Mouse (Mus musculus) spleen, postnatal 14 days (tissue): ENCODE results near the gene Bcl7a.

Experiments used
- DNase-seq, 2 experiments: peaks; one replicate each; pipeline ENCODE4 v3.0.0; 2021 to 2022; ENCODE audit warnings: low spot score in 2 of 2

The Bcl7a gene

DNA sequence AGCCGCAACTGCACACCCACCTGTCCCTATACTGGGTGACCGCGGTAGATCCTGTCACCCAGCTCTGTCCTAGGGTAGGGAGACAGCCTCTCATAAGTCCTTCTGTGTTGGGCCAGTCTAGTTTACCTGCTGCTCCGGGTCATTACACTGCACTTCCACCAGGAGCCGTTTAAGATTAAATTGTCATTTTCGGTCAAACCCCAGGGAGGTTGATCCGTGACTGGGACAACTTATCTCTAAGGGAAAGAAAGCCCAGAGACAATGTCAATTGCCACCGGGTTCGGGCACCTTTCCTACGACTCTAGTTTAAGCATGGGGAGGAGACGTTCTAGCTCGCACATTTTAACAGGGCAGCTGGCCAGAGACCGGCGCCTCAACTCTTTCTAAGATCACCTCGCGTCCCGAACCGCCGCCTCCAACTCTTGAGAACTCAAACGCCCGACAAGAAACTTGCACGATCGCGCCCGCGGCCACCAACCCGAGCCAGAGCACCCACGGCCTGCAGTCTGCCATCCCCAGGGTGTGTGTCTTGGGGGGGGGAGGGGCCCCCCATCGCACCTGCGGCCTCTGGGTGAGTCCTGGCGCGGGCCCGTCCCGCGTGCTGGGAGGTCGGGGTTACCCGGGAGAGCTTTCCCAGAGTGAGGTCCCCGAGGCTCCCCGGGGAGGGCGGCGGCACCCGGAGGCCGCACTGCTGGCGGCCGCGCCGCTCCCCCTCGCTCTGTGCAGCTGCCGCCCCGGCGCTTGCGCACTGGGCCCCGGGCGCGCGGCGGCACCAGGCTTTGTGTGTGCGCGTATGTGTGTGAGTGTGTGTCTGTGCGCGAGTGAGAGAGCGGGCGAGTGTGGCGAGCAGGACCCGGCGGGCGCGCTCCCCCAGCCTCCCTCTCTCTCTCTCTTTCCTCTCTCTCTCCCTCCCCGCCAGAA is at the start of gene Bcl7a:
Bcl7a (plus strand) TSS at position 128 of the 921 bp plus-strand sequence.
- DNase-seq = peak; percentile 73 to 79

DNA sequence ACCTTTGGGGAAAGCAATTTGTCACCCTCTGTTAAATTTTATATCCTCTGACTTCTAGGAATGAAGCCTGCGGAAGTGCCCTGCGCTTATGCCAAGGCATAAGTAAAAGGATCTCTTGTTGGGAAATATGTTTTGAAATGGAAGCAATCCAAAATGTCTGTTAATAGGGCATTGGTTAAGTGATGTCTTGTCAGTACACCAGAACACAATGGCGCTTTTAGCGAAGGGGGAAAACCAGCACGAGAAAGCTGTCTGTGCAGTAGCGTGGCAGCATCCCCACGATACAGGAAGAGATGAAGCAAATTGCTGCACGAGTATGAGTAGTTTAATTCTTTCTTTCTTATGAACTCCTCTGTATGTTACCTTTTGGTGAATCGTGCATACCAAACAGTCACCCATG is 49.0 kb upstream of the Bcl7a start:
- no peak for DNase-seq

- DNase-seq = peak in 1 of 2 experiments; percentile 30
These were observed 47.3 kb upstream of the Bcl7a start for GRCm38 (mm10) chr5:123296224-123296806.

- no peak for DNase-seq
These were observed 46.5 kb upstream of the Bcl7a start for GRCm38 (mm10) chr5:123296972-123297754.

- DNase-seq = no peak
These were observed 45.8 kb upstream of the Bcl7a start for GRCm38 (mm10) chr5:123297830-123298229.

DNA sequence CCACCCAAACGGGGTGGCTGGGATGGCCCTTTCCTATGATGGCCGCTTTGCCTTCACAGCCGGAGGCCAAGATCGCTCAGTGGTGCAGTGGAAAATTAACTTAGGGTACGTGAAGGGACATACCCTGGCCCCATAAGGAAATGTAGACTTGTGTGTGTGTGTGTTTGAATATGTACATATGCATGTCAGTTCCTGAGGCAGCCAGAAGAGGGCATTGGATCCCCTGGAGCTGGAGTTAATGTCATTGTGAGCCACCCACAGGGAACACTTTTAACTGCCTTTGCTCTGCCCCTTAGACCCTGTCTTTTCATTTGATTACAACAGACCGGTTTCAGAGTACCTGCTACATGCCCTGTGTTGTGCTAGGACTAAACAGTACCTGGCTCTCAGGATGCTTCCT is 45.1 kb upstream of the Bcl7a start:
- peak in 1 of 2 experiments; percentile 29 for DNase-seq

GRCm38 (mm10) chr5:123300496-123301034 is 43.1 kb upstream of the Bcl7a start:
- no peak for DNase-seq

DNA sequence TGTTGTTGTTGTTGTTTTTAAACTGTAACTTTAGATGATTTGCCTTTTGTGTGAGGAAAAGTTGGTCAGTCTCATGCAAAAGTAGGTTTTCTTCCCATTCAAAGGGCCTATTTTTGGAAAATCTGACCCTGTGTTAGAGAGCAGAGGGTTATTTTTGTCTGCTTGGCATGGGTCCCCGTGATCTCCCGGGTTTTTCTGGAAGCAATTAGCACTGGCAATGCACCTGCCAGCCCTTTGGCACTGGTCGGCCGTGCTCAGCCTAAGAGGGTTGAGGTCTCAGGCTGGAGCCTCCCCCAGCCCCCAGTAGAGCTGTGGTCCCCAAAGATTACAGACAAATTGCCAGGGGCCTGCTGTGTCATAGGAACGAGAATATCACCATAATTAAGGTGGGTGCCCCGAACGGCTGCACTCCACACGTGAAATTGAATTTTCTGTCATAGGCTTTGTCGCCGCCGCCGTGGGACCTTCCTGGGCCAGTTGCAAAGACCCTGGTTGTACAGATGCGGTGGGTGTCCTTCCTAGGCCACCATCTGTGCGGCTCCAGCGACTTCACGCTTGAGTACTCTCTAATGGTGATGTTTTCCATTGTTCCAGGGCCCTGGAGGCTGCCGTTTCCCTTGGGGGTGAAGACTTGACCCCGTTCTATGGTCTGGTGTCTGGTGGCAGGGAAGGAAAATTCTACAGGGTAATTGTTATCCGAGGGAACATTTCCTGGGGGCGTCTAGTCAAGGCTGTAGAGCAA is 41.7 kb upstream of the Bcl7a start:
- DNase-seq = no peak

DNA sequence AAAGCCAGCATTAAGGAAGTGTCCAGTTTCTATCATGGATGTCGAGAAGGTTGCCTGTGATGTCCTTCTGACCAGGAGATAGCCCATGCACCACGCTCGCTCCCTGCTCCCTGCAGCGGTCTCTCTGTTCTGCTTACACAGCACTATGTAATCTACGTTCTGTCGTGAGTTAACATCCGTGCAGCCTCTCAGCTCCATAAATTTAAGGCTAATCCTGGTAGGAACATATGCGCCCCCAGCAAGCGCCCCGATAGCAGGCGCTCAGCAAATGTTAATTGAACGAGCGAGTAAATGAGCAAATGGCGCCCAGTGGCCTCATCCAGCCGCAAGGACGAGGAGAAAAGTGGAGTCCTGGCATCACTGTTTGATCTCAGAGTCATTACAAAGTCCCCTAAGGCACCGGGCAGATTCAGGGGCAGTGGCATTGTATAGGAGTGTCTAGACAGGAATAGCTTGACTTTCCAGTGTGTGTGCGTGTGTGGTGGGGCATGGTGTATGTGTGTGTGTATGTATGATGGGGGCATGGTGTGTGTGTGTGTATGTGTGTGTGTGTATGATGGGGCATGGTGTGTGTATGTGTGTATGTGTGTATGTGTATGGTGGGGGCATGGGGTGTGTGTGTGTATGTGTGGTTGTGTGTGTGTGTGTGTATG is 35.9 kb upstream of the Bcl7a start:
- no peak for DNase-seq

GRCm38 (mm10) chr5:123309816-123310215 is 33.8 kb upstream of the Bcl7a start:
- DNase-seq = no peak

GRCm38 (mm10) chr5:123310221-123310620 is 33.4 kb upstream of the Bcl7a start:
- no peak for DNase-seq

- DNase-seq = no peak
These were observed 30.5 kb upstream of the Bcl7a start for GRCm38 (mm10) chr5:123313058-123313630.

GRCm38 (mm10) chr5:123313851-123314380 is 29.7 kb upstream of the Bcl7a start:
- no peak for DNase-seq

DNA sequence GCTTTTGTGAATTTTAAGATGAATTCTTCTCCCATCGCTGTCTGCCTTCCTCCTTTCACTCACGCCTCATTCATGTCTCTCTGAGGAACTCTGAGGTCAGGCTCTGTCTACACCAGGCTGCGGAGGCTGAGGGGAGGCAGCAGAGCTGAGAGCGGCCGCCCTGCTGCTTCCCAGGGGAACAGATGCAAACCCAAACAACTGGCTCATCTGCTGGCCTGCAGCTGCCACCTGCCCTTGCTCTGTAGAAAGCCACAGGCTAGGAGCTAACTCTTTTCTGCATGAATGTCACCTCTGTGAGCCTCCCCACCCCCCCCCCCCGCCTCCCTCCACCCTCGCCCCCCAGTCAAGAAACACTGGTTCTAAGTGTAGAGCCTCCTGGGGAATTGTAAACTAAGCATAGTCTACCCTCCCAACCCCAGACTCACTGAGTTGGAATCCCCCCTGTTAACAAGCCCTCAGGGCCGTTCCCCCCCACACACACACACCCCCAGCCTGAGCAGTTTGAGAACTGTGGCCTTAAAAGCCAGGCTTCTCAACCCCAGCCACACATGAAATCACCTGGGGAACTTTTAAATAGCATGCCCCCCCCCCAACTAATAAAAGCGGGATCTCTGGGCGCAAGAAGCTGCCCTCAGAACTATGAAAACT is 28.3 kb upstream of the Bcl7a start:
- peak in 1 of 2 experiments; percentile 27 for DNase-seq

GRCm38 (mm10) chr5:123317992-123318391 is 25.6 kb upstream of the Bcl7a start:
- no peak for DNase-seq

DNA sequence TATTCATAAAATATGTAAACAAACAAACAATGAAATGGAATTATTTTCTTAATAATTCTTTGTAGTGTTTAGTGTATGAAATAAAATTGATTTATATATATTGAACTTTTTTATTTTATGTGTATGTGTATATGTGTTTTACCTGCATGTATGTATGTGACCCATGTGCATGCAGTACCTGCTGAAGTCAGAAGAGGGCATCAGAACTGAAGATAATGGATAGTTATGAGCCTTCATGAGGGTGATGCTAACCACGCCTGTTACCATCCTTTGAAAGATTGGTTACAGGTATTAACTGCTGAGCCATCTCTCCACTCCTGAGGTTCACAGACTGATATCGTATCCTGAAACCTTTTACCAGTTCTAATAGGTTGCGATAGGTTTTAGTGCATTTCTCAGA is 23.5 kb upstream of the Bcl7a start:
- no peak for DNase-seq

GRCm38 (mm10) chr5:123324242-123324641 is 19.4 kb upstream of the Bcl7a start:
- DNase-seq = no peak

DNA sequence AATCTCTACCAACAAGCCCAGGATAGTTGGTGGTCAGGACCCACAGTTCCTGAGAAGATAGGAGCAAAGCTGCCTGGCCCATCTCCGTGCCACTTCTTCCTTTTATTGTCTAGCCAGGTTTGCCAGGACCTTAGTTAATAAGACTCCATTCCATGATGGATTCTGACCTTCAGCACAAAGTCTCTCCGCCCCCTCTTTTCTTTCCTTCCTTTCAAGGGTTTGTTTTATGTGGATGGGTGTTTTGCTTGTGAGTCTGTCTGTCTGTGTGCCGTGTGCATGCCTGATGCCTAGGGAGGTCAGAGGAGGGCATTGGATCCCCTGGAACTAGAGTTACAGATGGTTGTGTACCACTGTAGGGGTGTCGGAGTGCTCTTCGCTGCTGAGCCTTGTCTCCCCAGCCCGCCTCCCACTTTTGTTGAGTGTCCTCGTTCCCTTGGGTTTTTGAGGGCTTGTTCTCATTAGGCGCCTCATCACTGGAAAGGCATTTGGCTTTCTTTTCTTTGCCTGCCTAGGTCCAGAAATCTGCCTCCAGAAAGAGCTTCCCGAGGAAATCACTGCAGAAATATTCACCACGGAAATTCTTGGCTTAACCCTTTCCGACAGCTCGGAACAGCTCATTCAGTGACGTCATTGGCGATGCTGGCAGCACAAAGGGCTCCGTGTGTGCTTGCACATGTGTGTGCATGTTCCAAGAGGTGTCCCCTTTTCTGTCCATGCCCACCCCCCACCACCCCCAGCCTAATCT is 17.5 kb upstream of the Bcl7a start:
- no peak for DNase-seq

- DNase-seq = peak in 1 of 2 experiments; percentile 36
These were observed 16.9 kb upstream of the Bcl7a start for GRCm38 (mm10) chr5:123326751-123327148.
